ENCODE assay signal across 8 mouse cellular contexts in genomic region chr2:23571302-23572156, GRCm38 (mm10). TPM values are rescaled to one million over a fixed set of nuclear protein-coding genes. Genes with fewer than 3 reads are reported as not detected.
A peak's percentile ranks its signal among the peaks of the same experiment; 100 is the strongest.
DNase-seq lines count a peak whose midpoint lies in the region; ATAC-seq and TF ChIP-seq lines count a peak whose summit lies in the region.

TSS of gene Spopl (minus strand) at chr2:23572106.

- no peak for TF ChIP-seq CTCF in lung, postnatal 0 days (IDR thresholded peaks at IDR 0.05)

- no peaks in the 10 kb centered on the region for H3K9me3 ChIP-seq in hindbrain, embryonic 12.5 days (replicated peaks)
- H3K9me3 ChIP-seq in lung, postnatal 0 days (ENCODE audit: low read length): no peaks in the 10 kb centered on the region

- peaks cover 10% of the 10 kb centered on the region for H3K4me1 ChIP-seq in hindbrain, embryonic 12.5 days
- H3K4me1 ChIP-seq in lung, postnatal 0 days (ENCODE audit: insufficient read depth, low read depth, low read length): peaks cover 7% of the 10 kb centered on the region; the same call in 1 of the 2 replicates

- peak within 1 kb of the TSS; percentile 76 for H3K27ac ChIP-seq in hindbrain, embryonic 12.5 days
- H3K27ac ChIP-seq in lung, postnatal 0 days (ENCODE audit: low read length): peak within 1 kb of the TSS; percentile 95

- H3K36me3 ChIP-seq in hindbrain, embryonic 12.5 days: no peaks in the 10 kb centered on the region
- H3K36me3 ChIP-seq in lung, postnatal 0 days (ENCODE audit: insufficient read depth, low read length): no peaks in the 10 kb centered on the region

- peaks cover 14% of the 10 kb centered on the region for H3K27me3 ChIP-seq in hindbrain, embryonic 12.5 days
- H3K27me3 ChIP-seq in lung, postnatal 0 days (replicated peaks; ENCODE audit: insufficient read depth, low read length): no peaks in the 10 kb centered on the region

- H3K4me2 ChIP-seq in hindbrain, embryonic 12.5 days (replicated peaks): peak within 1 kb of the TSS; percentile 86
- H3K4me2 ChIP-seq in lung, postnatal 0 days (replicated peaks; ENCODE audit: low read depth, low read length): peak within 1 kb of the TSS; percentile 74

- peak; percentile 96 for ATAC-seq in hindbrain, embryonic 12.5 days (ENCODE audit: low FRiP score)
- ATAC-seq in lung, postnatal 0 days: peak; percentile 84

- H3K9ac ChIP-seq in hindbrain, embryonic 12.5 days: peak within 1 kb of the TSS; percentile 95
- peak within 1 kb of the TSS; percentile 84 for H3K9ac ChIP-seq in lung, postnatal 0 days (replicated peaks; ENCODE audit: low read depth)

- H3K4me3 ChIP-seq in hindbrain, embryonic 12.5 days: peak within 1 kb of the TSS; percentile 96
- H3K4me3 ChIP-seq in lung, postnatal 0 days (ENCODE audit: low read depth, low read length): peak within 1 kb of the TSS; percentile 87

- TF ChIP-seq EP300 in lung, postnatal 0 days (IDR thresholded peaks at IDR 0.05): no peak

- WGBS in hindbrain, embryonic 12.5 days: 3% methylated on average over 49 of the region's 58 CpGs
- 1% methylated on average over 52 of the region's 58 CpGs for WGBS in lung, postnatal 0 days

- DNase-seq in NIH3T3 (ENCODE audit: low read depth): peak; percentile 91
- peak; percentile 93 to 94 for DNase-seq in cerebellum, postnatal 10 days
- peak; percentile 64 to 83 for DNase-seq in frontal cortex, postnatal 10 days (ENCODE audit: low spot score in 2 of 2)
- peak; percentile 85 to 88 for DNase-seq in layer of hippocampus, postnatal 10 days (ENCODE audit: low spot score in 2 of 2)
- peak; percentile 90 for DNase-seq in lung, postnatal 0 days (ENCODE audit: low spot score)
- DNase-seq in ovary, postnatal 10 days (ENCODE audit: low spot score): peak; percentile 56
- DNase-seq in thymus, postnatal 0 days (ENCODE audit: low spot score): peak; percentile 85

RNA-seq across cellular contexts. Expression of gene Spopl, which starts in this region (rescaled TPM):
- 12.4 and 13.5 TPM in 2 replicates for polyA plus RNA-seq in hindbrain, embryonic 12.5 days (2016; fragmentation: Nextera tagmentation; extraction: Ambion mirVana)
- 10 to 100 TPM; 22.2 to 26.2 TPM for total RNA-seq in layer of hippocampus, postnatal 10 days (2021)
- 17.1 and 18.4 TPM in 2 replicates for polyA plus RNA-seq in lung, postnatal 0 days (2015; fragmentation: Nextera tagmentation; extraction: Ambion mirVana)
- polyA plus RNA-seq in thymus, postnatal 0 days (2015; fragmentation: Nextera tagmentation; extraction: Ambion mirVana): 15.8 and 18.2 TPM in 2 replicates

Comparison
In these comparisons a context has a peak if more than half of its experiments do, and no peak if none do; other contexts are left out.
1. Peak in every context shown above with its lines: DNase-seq, ATAC-seq, H3K4me3 ChIP-seq and H3K27ac ChIP-seq.